Mouse (Mus musculus): ENCODE data around the gene Xxylt1. TPM values are rescaled to one million over a fixed set of nuclear protein-coding genes. Genes with fewer than 3 reads are reported as not detected.

The Xxylt1 gene
- polyA plus RNA-seq, 1 experiment = 2.7 TPM

GRCm38 (mm10) chr16:30959692-30960091 is 121.5 kb downstream of the Xxylt1 start:
- Histone ChIP-seq H3K4me1 (ENCODE audit: control insufficient read depth, insufficient read depth, low read length) (peaks cover 22% of the 10 kb centered on the region), H3K4me3 (replicated peaks; ENCODE audit: control insufficient read depth, low read depth, low read length) (no peak overlapping the region), H3K27ac (ENCODE audit: control insufficient read depth, insufficient read depth, low read depth, low read length, poor library complexity) (no peak overlapping the region)
- TF ChIP-seq CTCF (IDR thresholded peaks at IDR 0.05; ENCODE audit: control insufficient read depth, insufficient read depth, low read length) (no peak), POLR2A (IDR thresholded peaks at IDR 0.05; ENCODE audit: borderline replicate concordance, control insufficient read depth, low read depth, low read length) (no peak)
- WGBS = 87% methylated on average over 12 of the region's 12 CpGs

- TF ChIP-seq CTCF (IDR thresholded peaks at IDR 0.05; ENCODE audit: control insufficient read depth, insufficient read depth, low read length) (no peak), POLR2A (IDR thresholded peaks at IDR 0.05; ENCODE audit: borderline replicate concordance, control insufficient read depth, low read depth, low read length) (no peak)
- 84% methylated on average over 8 of the region's 8 CpGs for WGBS
- peaks cover 4% of the 10 kb centered on the region for H3K4me1 ChIP-seq (ENCODE audit: control insufficient read depth, insufficient read depth, low read length)
- no peak overlapping the region for H3K27ac ChIP-seq (ENCODE audit: control insufficient read depth, insufficient read depth, low read depth, low read length, poor library complexity)
- H3K4me3 ChIP-seq (replicated peaks; ENCODE audit: control insufficient read depth, low read depth, low read length) = no peak overlapping the region
Observed at GRCm38 (mm10) chr16:30956141-30956540, 125.1 kb downstream of the Xxylt1 start.

DNA sequence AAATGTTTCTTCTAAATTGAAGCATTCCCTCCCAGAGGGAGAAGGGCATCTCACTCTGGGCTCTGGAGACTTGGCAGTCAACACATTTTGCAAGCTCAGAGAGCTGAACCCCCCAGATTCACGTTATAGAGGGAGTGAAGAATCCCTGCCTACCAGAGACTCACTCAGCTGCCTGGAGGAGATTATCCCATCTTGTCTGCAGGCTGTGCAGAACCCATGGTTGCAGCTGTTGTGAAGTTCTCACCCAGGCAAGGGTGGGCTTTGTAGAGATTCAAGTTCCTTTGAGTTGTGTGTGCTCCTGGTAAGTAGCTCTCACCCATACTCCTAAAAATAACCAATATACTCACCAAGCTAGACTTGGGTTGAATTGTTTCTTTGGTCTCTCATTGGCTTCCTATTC is 132.6 kb downstream of the Xxylt1 start:
- 26% methylated on average over 1 of the region's 1 CpGs for WGBS
- TF ChIP-seq POLR2A (IDR thresholded peaks at IDR 0.05; ENCODE audit: borderline replicate concordance, control insufficient read depth, low read depth, low read length) (no peak), CTCF (IDR thresholded peaks at IDR 0.05; ENCODE audit: control insufficient read depth, insufficient read depth, low read length) (no peak)
- Histone ChIP-seq H3K4me1 (ENCODE audit: control insufficient read depth, insufficient read depth, low read length) (peaks cover 13% of the 10 kb centered on the region), H3K4me3 (replicated peaks; ENCODE audit: control insufficient read depth, low read depth, low read length) (no peak overlapping the region), H3K27ac (ENCODE audit: control insufficient read depth, insufficient read depth, low read depth, low read length, poor library complexity) (no peak overlapping the region)

DNA sequence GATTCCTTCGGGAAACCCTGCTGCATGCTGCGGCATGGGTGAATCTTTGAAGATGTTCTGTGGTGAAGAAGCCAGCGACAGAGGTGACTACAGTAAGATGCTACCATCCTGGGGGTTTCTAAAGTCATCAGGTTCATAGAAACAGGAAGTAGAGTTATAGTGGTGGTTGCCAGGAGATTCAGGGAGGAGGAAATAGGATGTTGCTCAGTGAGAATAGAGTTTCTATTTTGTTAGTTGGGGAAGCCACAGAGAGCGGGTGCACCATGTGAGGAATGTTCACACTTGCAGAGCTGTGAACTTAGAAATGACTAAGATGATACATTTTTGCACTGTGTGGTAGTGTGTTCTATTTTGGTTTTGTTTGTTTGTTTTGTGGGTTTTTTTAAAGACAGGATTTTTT is 133.0 kb downstream of the Xxylt1 start:
- WGBS = 49% methylated on average over 4 of the region's 4 CpGs
- Histone ChIP-seq H3K27ac (ENCODE audit: control insufficient read depth, insufficient read depth, low read depth, low read length, poor library complexity) (no peak overlapping the region), H3K4me3 (replicated peaks; ENCODE audit: control insufficient read depth, low read depth, low read length) (no peak overlapping the region), H3K4me1 (ENCODE audit: control insufficient read depth, insufficient read depth, low read length) (peaks cover 13% of the 10 kb centered on the region)
- TF ChIP-seq CTCF (IDR thresholded peaks at IDR 0.05; ENCODE audit: control insufficient read depth, insufficient read depth, low read length) (no peak), POLR2A (IDR thresholded peaks at IDR 0.05; ENCODE audit: borderline replicate concordance, control insufficient read depth, low read depth, low read length) (no peak)

DNA sequence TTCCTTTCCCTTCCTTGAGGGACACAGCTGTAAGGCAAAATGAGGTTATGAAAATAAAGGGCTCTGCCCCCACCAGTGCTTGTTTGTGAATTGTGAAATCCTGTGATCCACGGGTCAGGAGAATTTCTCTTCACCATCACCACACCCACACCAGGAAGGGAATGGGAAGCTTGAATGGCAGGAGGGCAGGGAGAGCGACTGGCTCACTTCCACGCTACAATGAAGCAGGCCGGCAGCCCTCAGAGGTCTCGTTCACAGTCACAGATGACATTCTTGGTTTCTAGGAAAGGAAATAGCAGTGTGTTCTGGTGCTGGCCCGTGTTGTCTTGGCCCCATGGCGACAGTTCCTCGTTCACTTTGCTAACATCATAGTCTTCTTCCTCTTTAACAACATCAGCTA is 136.3 kb downstream of the Xxylt1 start:
- 7% methylated on average over 8 of the region's 8 CpGs for WGBS
- Histone ChIP-seq H3K27ac (ENCODE audit: control insufficient read depth, insufficient read depth, low read depth, low read length, poor library complexity) (no peak overlapping the region), H3K4me1 (ENCODE audit: control insufficient read depth, insufficient read depth, low read length) (peaks cover 13% of the 10 kb centered on the region), H3K4me3 (replicated peaks; ENCODE audit: control insufficient read depth, low read depth, low read length) (no peak overlapping the region)
- TF ChIP-seq CTCF (IDR thresholded peaks at IDR 0.05; ENCODE audit: control insufficient read depth, insufficient read depth, low read length) (no peak), POLR2A (IDR thresholded peaks at IDR 0.05; ENCODE audit: borderline replicate concordance, control insufficient read depth, low read depth, low read length) (no peak)

- WGBS = 65% methylated on average over 4 of the region's 4 CpGs
- peaks cover 13% of the 10 kb centered on the region for H3K4me1 ChIP-seq (ENCODE audit: control insufficient read depth, insufficient read depth, low read length)
- no peak for TF ChIP-seq CTCF (IDR thresholded peaks at IDR 0.05; ENCODE audit: control insufficient read depth, insufficient read depth, low read length)
- no peak for TF ChIP-seq POLR2A (IDR thresholded peaks at IDR 0.05; ENCODE audit: borderline replicate concordance, control insufficient read depth, low read depth, low read length)
- H3K4me3 ChIP-seq (replicated peaks; ENCODE audit: control insufficient read depth, low read depth, low read length) = no peak overlapping the region
- H3K27ac ChIP-seq (ENCODE audit: control insufficient read depth, insufficient read depth, low read depth, low read length, poor library complexity) = peak overlapping the region; percentile 37
Observed at GRCm38 (mm10) chr16:30943919-30944318, 137.3 kb downstream of the Xxylt1 start.

- no peak overlapping the region for H3K27ac ChIP-seq (ENCODE audit: control insufficient read depth, insufficient read depth, low read depth, low read length, poor library complexity)
- TF ChIP-seq POLR2A (IDR thresholded peaks at IDR 0.05; ENCODE audit: borderline replicate concordance, control insufficient read depth, low read depth, low read length) (no peak), CTCF (IDR thresholded peaks at IDR 0.05; ENCODE audit: control insufficient read depth, insufficient read depth, low read length) (peak; percentile 47)
- H3K4me1 ChIP-seq (ENCODE audit: control insufficient read depth, insufficient read depth, low read length) = peaks cover 12% of the 10 kb centered on the region
- WGBS = 66% methylated on average over 2 of the region's 2 CpGs
- no peak overlapping the region for H3K4me3 ChIP-seq (replicated peaks; ENCODE audit: control insufficient read depth, low read depth, low read length)
Observed at GRCm38 (mm10) chr16:30940699-30941098, 140.5 kb downstream of the Xxylt1 start.

- WGBS = 74% methylated on average over 3 of the region's 3 CpGs
- no peak for TF ChIP-seq POLR2A (IDR thresholded peaks at IDR 0.05; ENCODE audit: borderline replicate concordance, control insufficient read depth, low read depth, low read length)
- no peak for TF ChIP-seq CTCF (IDR thresholded peaks at IDR 0.05; ENCODE audit: control insufficient read depth, insufficient read depth, low read length)
- peaks cover 8% of the 10 kb centered on the region for H3K4me1 ChIP-seq (ENCODE audit: control insufficient read depth, insufficient read depth, low read length)
Observed at GRCm38 (mm10) chr16:30939903-30940302, 141.3 kb downstream of the Xxylt1 start.

GRCm38 (mm10) chr16:30939210-30939609 is 142.0 kb downstream of the Xxylt1 start:
- no peak overlapping the region for H3K4me3 ChIP-seq (replicated peaks; ENCODE audit: control insufficient read depth, low read depth, low read length)
- WGBS = 71% methylated on average over 8 of the region's 8 CpGs
- no peak for TF ChIP-seq POLR2A (IDR thresholded peaks at IDR 0.05; ENCODE audit: borderline replicate concordance, control insufficient read depth, low read depth, low read length)
- no peak for TF ChIP-seq CTCF (IDR thresholded peaks at IDR 0.05; ENCODE audit: control insufficient read depth, insufficient read depth, low read length)
- no peak overlapping the region for H3K27ac ChIP-seq (ENCODE audit: control insufficient read depth, insufficient read depth, low read depth, low read length, poor library complexity)
- H3K4me1 ChIP-seq (ENCODE audit: control insufficient read depth, insufficient read depth, low read length) = peaks cover 4% of the 10 kb centered on the region

More at GRCm38 (mm10) chr16:30939903-30940302, 141.3 kb downstream of the Xxylt1 start:
- Histone ChIP-seq H3K4me3 (replicated peaks; ENCODE audit: control insufficient read depth, low read depth, low read length) (no peak overlapping the region), H3K27ac (ENCODE audit: control insufficient read depth, insufficient read depth, low read depth, low read length, poor library complexity) (no peak overlapping the region)
